Mouse (Mus musculus): Measurements from ENCODE around the gene Fam126a.

DNA sequence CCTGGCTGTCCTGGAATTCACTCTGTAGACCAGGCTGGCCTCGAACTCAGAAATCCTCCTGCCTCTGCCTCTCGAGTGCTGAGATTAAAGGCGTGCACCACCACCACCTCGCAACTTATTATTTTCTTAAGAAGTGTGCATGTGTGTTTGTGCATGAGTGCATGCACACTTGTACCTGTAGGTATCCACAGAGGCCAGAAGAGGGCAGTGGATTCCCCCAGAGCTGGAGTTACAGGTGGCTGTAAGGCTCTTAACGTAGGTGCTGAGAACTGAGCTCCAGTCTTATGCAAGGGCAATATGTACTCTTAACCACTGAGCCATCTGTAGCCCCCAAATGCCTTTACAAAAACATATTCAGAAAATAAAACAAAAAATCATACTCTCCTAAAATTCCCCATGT is 77.4 kb downstream of the Fam126a start:
- TF ChIP-seq CTCF (IDR thresholded peaks at IDR 0.05; ENCODE audit: extremely low read depth, insufficient read depth, insufficient read length, insufficient replicate concordance), result no peak
- TF ChIP-seq POLR2A (IDR thresholded peaks at IDR 0.05; ENCODE audit: low read depth, low read length), result no peak

Data from spleen, adult 2 months (tissue).